Mouse (Mus musculus) kidney, postnatal 10 days (tissue): Measurements from ENCODE around the gene Masp2.

Source experiments
- DNase-seq: peaks from one replicate; pipeline ENCODE4 v3.0.0; 2021; ENCODE audit warnings: mixed read lengths

The Masp2 gene

GRCm38 (mm10) chr4:148602357-148603120 is at the start of gene Masp2:
Masp2 (plus strand) TSS chr4:148602554.
- no peak for DNase-seq

GRCm38 (mm10) chr4:148557766-148558165 is 44.6 kb upstream of the Masp2 start:
- no peak for DNase-seq

- DNase-seq: peak; percentile 94
These were observed 43.9 kb upstream of the Masp2 start, which contains the start of gene Exosc10 for GRCm38 (mm10) chr4:148558297-148559000. Exosc10 (plus strand) TSS chr4:148558429.

- no peak for DNase-seq
These were observed 39.7 kb upstream of the Masp2 start for GRCm38 (mm10) chr4:148562676-148563075.

- DNase-seq: no peak
These were observed 38.8 kb upstream of the Masp2 start for GRCm38 (mm10) chr4:148563595-148563994.

- no peak for DNase-seq
These were observed 32.2 kb upstream of the Masp2 start for GRCm38 (mm10) chr4:148570138-148570537.

GRCm38 (mm10) chr4:148570693-148571295 is 31.6 kb upstream of the Masp2 start:
- DNase-seq: no peak

- no peak for DNase-seq
These were observed 29.1 kb upstream of the Masp2 start for GRCm38 (mm10) chr4:148573222-148573621.

- no peak for DNase-seq
These were observed 21.6 kb upstream of the Masp2 start for GRCm38 (mm10) chr4:148580765-148581164.

GRCm38 (mm10) chr4:148581422-148581821 is 20.9 kb upstream of the Masp2 start:
- no peak for DNase-seq

- no peak for DNase-seq
These were observed 19.1 kb upstream of the Masp2 start for GRCm38 (mm10) chr4:148583257-148583656.

- DNase-seq: no peak
These were observed 15.7 kb upstream of the Masp2 start for GRCm38 (mm10) chr4:148586648-148587047.

- DNase-seq: no peak
These were observed 13.6 kb upstream of the Masp2 start for GRCm38 (mm10) chr4:148588793-148589192.

- DNase-seq: no peak
These were observed 12.8 kb upstream of the Masp2 start for GRCm38 (mm10) chr4:148589565-148589964.

GRCm38 (mm10) chr4:148590421-148591170 is 11.8 kb upstream of the Masp2 start:
- peak; percentile 35 for DNase-seq

GRCm38 (mm10) chr4:148591171-148591630 is 11.2 kb upstream of the Masp2 start, which contains the start of gene Srm:
Srm (plus strand) TSS chr4:148591503.
- peak; percentile 99 for DNase-seq

GRCm38 (mm10) chr4:148591637-148592380 is 10.5 kb upstream of the Masp2 start:
- DNase-seq: no peak

GRCm38 (mm10) chr4:148593996-148594395 is 8.4 kb upstream of the Masp2 start:
- DNase-seq: no peak

- DNase-seq: no peak
These were observed 6.4 kb upstream of the Masp2 start for GRCm38 (mm10) chr4:148595916-148596315.

GRCm38 (mm10) chr4:148596731-148597130 is 5.6 kb upstream of the Masp2 start:
- no peak for DNase-seq

GRCm38 (mm10) chr4:148598826-148599225 is 3.5 kb upstream of the Masp2 start:
- DNase-seq: no peak

- no peak for DNase-seq
These were observed 2.0 kb upstream of the Masp2 start for GRCm38 (mm10) chr4:148600316-148600715.
